Comparison of ENCODE assay signal across 8 mouse cellular contexts in genomic region chr17:86905297-86906135, GRCm38 (mm10). TPM values are rescaled to one million over a fixed set of nuclear protein-coding genes. Genes with fewer than 3 reads are reported as not detected.
A peak's percentile ranks its signal among the peaks of the same experiment; 100 is the strongest.
DNase-seq lines count a peak whose midpoint lies in the region; ATAC-seq and TF ChIP-seq lines count a peak whose summit lies in the region.

No protein-coding gene starts in this region.

- H3K9ac ChIP-seq in embryonic facial prominence, embryonic 14.5 days (ENCODE audit: low read depth, low read length), result no peak overlapping the region
- H3K9ac ChIP-seq in heart, embryonic 16.5 days (ENCODE audit: low read length), result peak overlapping the region; percentile 8; the same call in 1 of the 2 replicates
- H3K9ac ChIP-seq in liver, embryonic 16.5 days (ENCODE audit: low read depth, low read length), result no peak overlapping the region

- H3K36me3 ChIP-seq in embryonic facial prominence, embryonic 14.5 days (ENCODE audit: control insufficient read depth, insufficient read depth, low read length), result no peaks in the 10 kb centered on the region
- no peaks in the 10 kb centered on the region for H3K36me3 ChIP-seq in heart, embryonic 16.5 days (ENCODE audit: control insufficient read depth, insufficient read depth)
- no peaks in the 10 kb centered on the region for H3K36me3 ChIP-seq in liver, embryonic 16.5 days (ENCODE audit: control insufficient read depth, insufficient read depth)

- H3K4me3 ChIP-seq in embryonic facial prominence, embryonic 14.5 days (ENCODE audit: low read depth, low read length), result no peak overlapping the region
- H3K4me3 ChIP-seq in heart, embryonic 16.5 days (ENCODE audit: low read length), result no peak overlapping the region
- H3K4me3 ChIP-seq in liver, embryonic 16.5 days (ENCODE audit: low read depth, low read length), result no peak overlapping the region
- H3K4me3 ChIP-seq in olfactory bulb, adult 2 months (ENCODE audit: insufficient read depth, low read depth, low read length), result no peak overlapping the region

- no peak for TF ChIP-seq POLR2A in olfactory bulb, adult 2 months (IDR thresholded peaks at IDR 0.05; ENCODE audit: insufficient read depth, low read depth, low read length)

- H3K27ac ChIP-seq in embryonic facial prominence, embryonic 14.5 days (replicated peaks; ENCODE audit: low read depth, low read length), result peak overlapping the region; percentile 7
- H3K27ac ChIP-seq in heart, embryonic 16.5 days (ENCODE audit: low read length), result peak overlapping the region; percentile 50
- no peak overlapping the region for H3K27ac ChIP-seq in liver, embryonic 16.5 days (ENCODE audit: low read length)
- peak overlapping the region; percentile 23; the same call in 1 of the 2 replicates for H3K27ac ChIP-seq in olfactory bulb, adult 2 months (ENCODE audit: insufficient read depth, low read depth, low read length)

- no peak for TF ChIP-seq CTCF in olfactory bulb, adult 2 months (IDR thresholded peaks at IDR 0.05; ENCODE audit: insufficient read depth, low read depth, low read length)

- H3K4me1 ChIP-seq in embryonic facial prominence, embryonic 14.5 days (ENCODE audit: control insufficient read depth, insufficient read depth, low read length), result peaks cover 4% of the 10 kb centered on the region; the same call in 1 of the 2 replicates
- H3K4me1 ChIP-seq in heart, embryonic 16.5 days (ENCODE audit: control insufficient read depth, insufficient read depth, low read length), result peaks cover 14% of the 10 kb centered on the region
- H3K4me1 ChIP-seq in liver, embryonic 16.5 days (ENCODE audit: control insufficient read depth, low read depth, low read length), result peaks cover 2% of the 10 kb centered on the region; the same call in 1 of the 2 replicates
- peaks cover 25% of the 10 kb centered on the region for H3K4me1 ChIP-seq in olfactory bulb, adult 2 months (ENCODE audit: control insufficient read depth, insufficient read depth, low read length)

- DNase-seq in thymus, postnatal 14 days, result peak; percentile 5
- DNase-seq in thymus, postnatal 25 days, result no peak
- peak; percentile 75 for DNase-seq in embryonic facial prominence, embryonic 14.5 days (ENCODE audit: low spot score)
- peak; percentile 66 for DNase-seq in kidney, postnatal 10 days

- peak; percentile 64 for ATAC-seq in embryonic facial prominence, embryonic 14.5 days (ENCODE audit: low read depth)
- peak; percentile 71 for ATAC-seq in heart, embryonic 16.5 days (replicated peaks; ENCODE audit: extremely low read depth, insufficient read depth, low FRiP score)
- ATAC-seq in liver, embryonic 16.5 days (ENCODE audit: low read depth), result peak; percentile 69
- no peak for ATAC-seq in megakaryocyte-erythroid progenitor cell, adult 5-6 weeks (replicated peaks; ENCODE audit: low FRiP score, low TSS enrichment, poor library complexity, severe bottlenecking)

- no peaks in the 10 kb centered on the region for H3K27me3 ChIP-seq in embryonic facial prominence, embryonic 14.5 days (replicated peaks; ENCODE audit: control insufficient read depth, insufficient read depth, low read length)
- H3K27me3 ChIP-seq in heart, embryonic 16.5 days (ENCODE audit: control insufficient read depth, insufficient read depth, low read length), result no peaks in the 10 kb centered on the region
- no peaks in the 10 kb centered on the region for H3K27me3 ChIP-seq in liver, embryonic 16.5 days (ENCODE audit: control insufficient read depth, insufficient read depth, low read depth, low read length)

- WGBS in embryonic facial prominence, embryonic 14.5 days, result 17% methylated on average over 19 of the region's 19 CpGs
- WGBS in heart, embryonic 16.5 days, result 23% methylated on average over 19 of the region's 19 CpGs
- WGBS in liver, embryonic 16.5 days (ENCODE audit: insufficient replicate concordance), result 33% methylated on average over 19 of the region's 19 CpGs
- 32% methylated on average over 19 of the region's 19 CpGs for WGBS in olfactory bulb, adult 2 months

- H3K4me2 ChIP-seq in embryonic facial prominence, embryonic 14.5 days (ENCODE audit: low read depth, low read length), result peak overlapping the region; percentile 16
- H3K4me2 ChIP-seq in heart, embryonic 16.5 days (ENCODE audit: low read depth, low read length), result peak overlapping the region; percentile 8; the same call in 1 of the 2 replicates
- no peak overlapping the region for H3K4me2 ChIP-seq in liver, embryonic 16.5 days (ENCODE audit: low read depth, low read length)

- H3K9me3 ChIP-seq in embryonic facial prominence, embryonic 14.5 days (ENCODE audit: control insufficient read depth, low read length), result no peaks in the 10 kb centered on the region
- H3K9me3 ChIP-seq in heart, embryonic 16.5 days (replicated peaks; ENCODE audit: control insufficient read depth, low read length), result no peaks in the 10 kb centered on the region
- H3K9me3 ChIP-seq in liver, embryonic 16.5 days (replicated peaks; ENCODE audit: control insufficient read depth, low read length), result no peaks in the 10 kb centered on the region

RNA-seq across cellular contexts. Expression of gene Tmem247, which starts 11.6 kb away (rescaled TPM):
- not detected in 2 replicates for polyA plus RNA-seq in embryonic facial prominence, embryonic 14.5 days (2014; fragmentation: Nextera tagmentation; extraction: Ambion mirVana)
- not detected in 2 replicates for polyA plus RNA-seq in heart, embryonic 16.5 days (2015; fragmentation: Nextera tagmentation; extraction: Ambion mirVana)
- not detected in 2 replicates for polyA plus RNA-seq in liver, embryonic 16.5 days (2015; fragmentation: Nextera tagmentation; extraction: Ambion mirVana)
- polyA plus RNA-seq in olfactory bulb, adult 2 months (2012; ENCODE audit: insufficient read depth, insufficient read length, low replicate concordance, missing spikeins), result not detected in 2 replicates
- total RNA-seq in megakaryocyte-erythroid progenitor cell, adult 5-6 weeks (2014; fragmentation: Nextera tagmentation), result not detected in 2 replicates
- total RNA-seq in megakaryocyte-erythroid progenitor cell, adult 5-6 weeks (2017), result not detected in 2 replicates

RNA-seq across cellular contexts. Expression of gene Atp6v1e2, which starts 42.2 kb away (rescaled TPM):
- not detected in 2 replicates for polyA plus RNA-seq in embryonic facial prominence, embryonic 14.5 days (2014; fragmentation: Nextera tagmentation; extraction: Ambion mirVana)
- polyA plus RNA-seq in heart, embryonic 16.5 days (2015; fragmentation: Nextera tagmentation; extraction: Ambion mirVana), result not detected in 2 replicates
- not detected in 2 replicates for polyA plus RNA-seq in liver, embryonic 16.5 days (2015; fragmentation: Nextera tagmentation; extraction: Ambion mirVana)
- polyA plus RNA-seq in olfactory bulb, adult 2 months (2012; ENCODE audit: insufficient read depth, insufficient read length, low replicate concordance, missing spikeins), result not detected in 2 replicates
- not detected in 2 replicates for total RNA-seq in megakaryocyte-erythroid progenitor cell, adult 5-6 weeks (2014; fragmentation: Nextera tagmentation)
- not detected in 2 replicates for total RNA-seq in megakaryocyte-erythroid progenitor cell, adult 5-6 weeks (2017)

RNA-seq across cellular contexts. Expression of gene Rhoq, which starts 57.4 kb away (rescaled TPM):
- polyA plus RNA-seq in embryonic facial prominence, embryonic 14.5 days (2014; fragmentation: Nextera tagmentation; extraction: Ambion mirVana), result 36.9 and 37.8 TPM in 2 replicates
- 19.9 and 20.4 TPM in 2 replicates for polyA plus RNA-seq in heart, embryonic 16.5 days (2015; fragmentation: Nextera tagmentation; extraction: Ambion mirVana)
- 0.86 and 1.1 TPM in 2 replicates for polyA plus RNA-seq in liver, embryonic 16.5 days (2015; fragmentation: Nextera tagmentation; extraction: Ambion mirVana)
- not detected in 2 replicates for polyA plus RNA-seq in olfactory bulb, adult 2 months (2012; ENCODE audit: insufficient read depth, insufficient read length, low replicate concordance, missing spikeins)
- 0.13 and 2.8 TPM in 2 replicates for total RNA-seq in megakaryocyte-erythroid progenitor cell, adult 5-6 weeks (2014; fragmentation: Nextera tagmentation)
- 1.5 and 2.9 TPM in 2 replicates for total RNA-seq in megakaryocyte-erythroid progenitor cell, adult 5-6 weeks (2017)
